Mouse (Mus musculus): ENCODE data around the gene Rpl31. TPM values are rescaled to one million over a fixed set of nuclear protein-coding genes. Genes with fewer than 3 reads are reported as not detected.
A peak's percentile ranks its signal among the peaks of the same experiment; 100 is the strongest.

Rpl31 gene
- 430 and 474 TPM in 2 replicates for polyA plus RNA-seq (2014; fragmentation: Nextera tagmentation; extraction: Ambion mirVana)

GRCm38 (mm10) chr1:39367601-39368266, at the start of gene Rpl31:
TSS of gene Rpl31 (plus strand) at chr1:39367842.
- ATAC-seq (ENCODE audit: low FRiP score): peak; percentile 99
- H3K4me1 ChIP-seq (ENCODE audit: control insufficient read depth, insufficient read depth, low read length): peaks cover 10% of the 10 kb centered on the region
- peaks cover 22% of the 10 kb centered on the region for H3K36me3 ChIP-seq (ENCODE audit: control insufficient read depth, insufficient read depth, low read length)
- peak within 1 kb of the TSS; percentile 81 for H3K27ac ChIP-seq (ENCODE audit: low read depth, low read length)
- under 1% methylated on average over 61 of the region's 62 CpGs for WGBS
- H3K27me3 ChIP-seq (ENCODE audit: control insufficient read depth, insufficient read depth, low read length): no peaks in the 10 kb centered on the region
- peak within 1 kb of the TSS; percentile 79 for H3K4me2 ChIP-seq
- H3K4me3 ChIP-seq (ENCODE audit: low read depth, low read length): peak within 1 kb of the TSS; percentile 90
- no peaks in the 10 kb centered on the region for H3K9me3 ChIP-seq (ENCODE audit: control insufficient read depth, low read length)
- peak within 1 kb of the TSS; percentile 97 for H3K9ac ChIP-seq (ENCODE audit: low read length)
- peak; percentile 100 for DNase-seq (ENCODE audit: low spot score, missing footprints)

- no peak overlapping the region for H3K4me3 ChIP-seq (ENCODE audit: low read depth, low read length)
- 73% methylated on average over 2 of the region's 2 CpGs for WGBS
- H3K36me3 ChIP-seq (ENCODE audit: control insufficient read depth, insufficient read depth, low read length): no peaks in the 10 kb centered on the region
- no peak overlapping the region for H3K4me2 ChIP-seq
- H3K9me3 ChIP-seq (ENCODE audit: control insufficient read depth, low read length): no peaks in the 10 kb centered on the region
- DNase-seq (ENCODE audit: low spot score, missing footprints) (no peak), ATAC-seq (ENCODE audit: low FRiP score) (no peak)
- H3K9ac ChIP-seq (ENCODE audit: low read length): no peak overlapping the region
- peaks cover 2% of the 10 kb centered on the region; the same call in 1 of the 2 replicates for H3K4me1 ChIP-seq (ENCODE audit: control insufficient read depth, insufficient read depth, low read length)
- no peaks in the 10 kb centered on the region for H3K27me3 ChIP-seq (ENCODE audit: control insufficient read depth, insufficient read depth, low read length)
- H3K27ac ChIP-seq (ENCODE audit: low read depth, low read length): no peak overlapping the region
Measured at GRCm38 (mm10) chr1:39317935-39318334, 49.7 kb upstream of the Rpl31 start.

GRCm38 (mm10) chr1:39318870-39319269, 48.8 kb upstream of the Rpl31 start:
- no peaks in the 10 kb centered on the region for H3K27me3 ChIP-seq (ENCODE audit: control insufficient read depth, insufficient read depth, low read length)
- H3K9ac ChIP-seq (ENCODE audit: low read length): no peak overlapping the region
- no peaks in the 10 kb centered on the region for H3K4me1 ChIP-seq (ENCODE audit: control insufficient read depth, insufficient read depth, low read length)
- H3K4me2 ChIP-seq: no peak overlapping the region
- H3K9me3 ChIP-seq (ENCODE audit: control insufficient read depth, low read length): no peaks in the 10 kb centered on the region
- WGBS: 91% methylated on average over 7 of the region's 7 CpGs
- H3K36me3 ChIP-seq (ENCODE audit: control insufficient read depth, insufficient read depth, low read length): no peaks in the 10 kb centered on the region
- no peak for DNase-seq (ENCODE audit: low spot score, missing footprints)
- no peak overlapping the region for H3K27ac ChIP-seq (ENCODE audit: low read depth, low read length)
- H3K4me3 ChIP-seq (ENCODE audit: low read depth, low read length): no peak overlapping the region
- no peak for ATAC-seq (ENCODE audit: low FRiP score)

GRCm38 (mm10) chr1:39321954-39322353, 45.7 kb upstream of the Rpl31 start:
- Histone ChIP-seq H3K4me3 (ENCODE audit: low read depth, low read length) (no peak overlapping the region), H3K36me3 (ENCODE audit: control insufficient read depth, insufficient read depth, low read length) (no peaks in the 10 kb centered on the region), H3K9me3 (ENCODE audit: control insufficient read depth, low read length) (no peaks in the 10 kb centered on the region), H3K27me3 (ENCODE audit: control insufficient read depth, insufficient read depth, low read length) (no peaks in the 10 kb centered on the region), H3K9ac (ENCODE audit: low read length) (no peak overlapping the region), H3K4me2 (no peak overlapping the region), H3K4me1 (ENCODE audit: control insufficient read depth, insufficient read depth, low read length) (no peaks in the 10 kb centered on the region), H3K27ac (ENCODE audit: low read depth, low read length) (no peak overlapping the region)
- 85% methylated on average over 6 of the region's 6 CpGs for WGBS
- DNase-seq (ENCODE audit: low spot score, missing footprints) (no peak), ATAC-seq (ENCODE audit: low FRiP score) (no peak)

GRCm38 (mm10) chr1:39325228-39325627, 42.4 kb upstream of the Rpl31 start:
- Histone ChIP-seq H3K9ac (ENCODE audit: low read length) (no peak overlapping the region), H3K4me2 (no peak overlapping the region), H3K36me3 (ENCODE audit: control insufficient read depth, insufficient read depth, low read length) (no peaks in the 10 kb centered on the region), H3K27me3 (ENCODE audit: control insufficient read depth, insufficient read depth, low read length) (no peaks in the 10 kb centered on the region), H3K4me1 (ENCODE audit: control insufficient read depth, insufficient read depth, low read length) (no peaks in the 10 kb centered on the region), H3K27ac (ENCODE audit: low read depth, low read length) (no peak overlapping the region), H3K4me3 (ENCODE audit: low read depth, low read length) (no peak overlapping the region), H3K9me3 (ENCODE audit: control insufficient read depth, low read length) (no peaks in the 10 kb centered on the region)
- DNase-seq (ENCODE audit: low spot score, missing footprints) (no peak), ATAC-seq (ENCODE audit: low FRiP score) (no peak)
- WGBS: 93% methylated on average over 6 of the region's 6 CpGs

- Histone ChIP-seq H3K27ac (ENCODE audit: low read depth, low read length) (no peak overlapping the region), H3K27me3 (ENCODE audit: control insufficient read depth, insufficient read depth, low read length) (no peaks in the 10 kb centered on the region), H3K4me2 (no peak overlapping the region), H3K4me3 (ENCODE audit: low read depth, low read length) (no peak overlapping the region), H3K36me3 (ENCODE audit: control insufficient read depth, insufficient read depth, low read length) (no peaks in the 10 kb centered on the region), H3K9me3 (ENCODE audit: control insufficient read depth, low read length) (no peaks in the 10 kb centered on the region), H3K4me1 (ENCODE audit: control insufficient read depth, insufficient read depth, low read length) (no peaks in the 10 kb centered on the region), H3K9ac (ENCODE audit: low read length) (no peak overlapping the region)
- no peak for ATAC-seq (ENCODE audit: low FRiP score)
- DNase-seq (ENCODE audit: low spot score, missing footprints): no peak
- WGBS: 82% methylated on average over 7 of the region's 7 CpGs
Measured at GRCm38 (mm10) chr1:39327546-39327945, 40.1 kb upstream of the Rpl31 start.

- H3K27ac ChIP-seq (ENCODE audit: low read depth, low read length): no peak overlapping the region
Measured at GRCm38 (mm10) chr1:39330857-39331594, 36.6 kb upstream of the Rpl31 start.

GRCm38 (mm10) chr1:39332456-39332855, 35.2 kb upstream of the Rpl31 start:
- no peak overlapping the region for H3K4me3 ChIP-seq (ENCODE audit: low read depth, low read length)
- H3K27ac ChIP-seq (ENCODE audit: low read depth, low read length): no peak overlapping the region
- 90% methylated on average over 4 of the region's 4 CpGs for WGBS
- H3K36me3 ChIP-seq (ENCODE audit: control insufficient read depth, insufficient read depth, low read length): no peaks in the 10 kb centered on the region
- no peaks in the 10 kb centered on the region for H3K9me3 ChIP-seq (ENCODE audit: control insufficient read depth, low read length)
- DNase-seq (ENCODE audit: low spot score, missing footprints) (no peak), ATAC-seq (ENCODE audit: low FRiP score) (no peak)
- H3K9ac ChIP-seq (ENCODE audit: low read length): no peak overlapping the region
- no peaks in the 10 kb centered on the region for H3K27me3 ChIP-seq (ENCODE audit: control insufficient read depth, insufficient read depth, low read length)
- no peaks in the 10 kb centered on the region for H3K4me1 ChIP-seq (ENCODE audit: control insufficient read depth, insufficient read depth, low read length)
- no peak overlapping the region for H3K4me2 ChIP-seq

More at GRCm38 (mm10) chr1:39330857-39331594, 36.6 kb upstream of the Rpl31 start:
- ATAC-seq (ENCODE audit: low FRiP score) (no peak), DNase-seq (ENCODE audit: low spot score, missing footprints) (no peak)
- H3K4me3 ChIP-seq (ENCODE audit: low read depth, low read length): no peak overlapping the region
- H3K9me3 ChIP-seq (ENCODE audit: control insufficient read depth, low read length): no peaks in the 10 kb centered on the region
- H3K9ac ChIP-seq (ENCODE audit: low read length): no peak overlapping the region
- no peak overlapping the region for H3K4me2 ChIP-seq
- H3K27me3 ChIP-seq (ENCODE audit: control insufficient read depth, insufficient read depth, low read length): no peaks in the 10 kb centered on the region
- no peaks in the 10 kb centered on the region for H3K4me1 ChIP-seq (ENCODE audit: control insufficient read depth, insufficient read depth, low read length)
- 91% methylated on average over 7 of the region's 7 CpGs for WGBS
- no peaks in the 10 kb centered on the region for H3K36me3 ChIP-seq (ENCODE audit: control insufficient read depth, insufficient read depth, low read length)

GRCm38 (mm10) chr1:39335561-39336196, 32.0 kb upstream of the Rpl31 start:
- no peak overlapping the region for H3K4me3 ChIP-seq (ENCODE audit: low read depth, low read length)
- no peaks in the 10 kb centered on the region for H3K4me1 ChIP-seq (ENCODE audit: control insufficient read depth, insufficient read depth, low read length)
- no peaks in the 10 kb centered on the region for H3K27me3 ChIP-seq (ENCODE audit: control insufficient read depth, insufficient read depth, low read length)
- ATAC-seq (ENCODE audit: low FRiP score) (no peak), DNase-seq (ENCODE audit: low spot score, missing footprints) (peak; percentile 66)
- H3K27ac ChIP-seq (ENCODE audit: low read depth, low read length): no peak overlapping the region
- H3K9me3 ChIP-seq (ENCODE audit: control insufficient read depth, low read length): no peaks in the 10 kb centered on the region
- H3K36me3 ChIP-seq (ENCODE audit: control insufficient read depth, insufficient read depth, low read length): no peaks in the 10 kb centered on the region
- no peak overlapping the region for H3K9ac ChIP-seq (ENCODE audit: low read length)
- H3K4me2 ChIP-seq: no peak overlapping the region
- 29% methylated on average over 15 of the region's 15 CpGs for WGBS
